Mouse (Mus musculus) midbrain, postnatal 0 days (tissue): ENCODE results near the gene Znrd1. TPM values are rescaled to one million over a fixed set of nuclear protein-coding genes. Genes with fewer than 3 reads are reported as not detected.

ENCODE experiments used
- ATAC-seq: fragments of 200-750 bp; cut with Nextera tagmentation; 2 replicates; pipeline ENCODE4 v1.8.0; 2017; ENCODE audit warnings: moderate number of reproducible peaks, mild to moderate bottlenecking, moderate TSS enrichment, moderate library complexity; ENCODE audit not compliant: low FRiP score
- DNase-seq: peaks from one replicate; pipeline ENCODE4 v3.0.0-alpha.2; 2015; ENCODE audit warnings: low spot score
- H3K27ac ChIP-seq: fragments of 300-500 bp; sonication (generic); 2 replicates; pipeline ENCODE4 v1.5.1; 2014; ENCODE audit warnings: low read depth, mild to moderate bottlenecking, low read length, mixed read lengths
- H3K27me3 ChIP-seq: fragments of 300-500 bp; sonication (generic); 2 replicates; pipeline ENCODE4 v1.6.1; 2014; ENCODE audit warnings: low read length, control low read depth, mixed read lengths; ENCODE audit not compliant: insufficient read depth
- H3K36me3 ChIP-seq: fragments of 300-500 bp; sonication (generic); 2 replicates; pipeline ENCODE4 v1.6.1; 2014; ENCODE audit warnings: low read length, control low read depth, mixed read lengths; ENCODE audit not compliant: insufficient read depth
- H3K4me1 ChIP-seq: fragments of 300-500 bp; sonication (generic); 2 replicates; pipeline ENCODE4 v1.6.1; 2014; ENCODE audit warnings: mild to moderate bottlenecking, control low read depth, antibody characterized with exemption, low read length, mixed read lengths; ENCODE audit not compliant: insufficient read depth
- H3K4me2 ChIP-seq: fragments of 300-500 bp; sonication (generic); 2 replicates; pipeline ENCODE4 v1.6.1; 2014; ENCODE audit warnings: low read depth, mild to moderate bottlenecking, low read length, mixed read lengths; ENCODE audit not compliant: poor library complexity, severe bottlenecking
- H3K4me3 ChIP-seq: fragments of 300-500 bp; sonication (generic); 2 replicates; pipeline ENCODE4 v1.5.1; 2014; ENCODE audit warnings: low read depth, mild to moderate bottlenecking, low read length, moderate library complexity
- H3K9ac ChIP-seq: fragments of 300-500 bp; sonication (generic); replicated peaks from 2 replicates; pipeline ENCODE4 v1.6.1; 2014; ENCODE audit warnings: mild to moderate bottlenecking, low read length, moderate library complexity, mixed read lengths; ENCODE audit not compliant: poor library complexity, severe bottlenecking
- H3K9me3 ChIP-seq: fragments of 300-500 bp; sonication (generic); 2 replicates; pipeline ENCODE4 v1.6.1; 2016; ENCODE audit warnings: low read length, control low read depth
- CTCF ChIP-seq: IDR thresholded peaks from 2 replicates; pipeline ENCODE4 v1.5.1; 2016; ENCODE audit warnings: antibody characterized with exemption, mild to moderate bottlenecking
- WGBS: fragments of 180-500 bp; shearing (Covaris S2); extraction: QIAGEN DNeasy Blood & Tissue Kit; methylation state at CpG from one replicate; pipeline ENCODE4 v1.1.7; 2014; 5-methylcytosine and 5-hydroxymethylcytosine counted together
- polyA plus RNA-seq: library from polyadenylated mRNA; unstranded; fragments of >200 nt; fragmentation: Nextera tagmentation; extraction: Ambion mirVana; gene quantifications from 2 replicates; pipeline ENCODE4 v1.2.1, GENCODE M21; 2015
- total RNA-seq: library from RNA; depleted of rRNA; stranded (reverse); fragments of >200 nt; gene quantifications from 2 replicates; pipeline ENCODE4 v1.2.3, GENCODE M21; 2014; rRNA removed

Gene Znrd1
- total and polyA plus RNA-seq, 2 experiments from 2014 or later, result 31.6 to 43.7 TPM

GRCm38 (mm10) chr17:36908235-36908634, 50.1 kb downstream of the Znrd1 start:
- no peak overlapping the region for H3K4me3 ChIP-seq
- H3K36me3 ChIP-seq, result no peaks in the 10 kb centered on the region
- WGBS, result 50% methylated on average over 1 of the region's 1 CpGs
- TF ChIP-seq CTCF, result no peak
- no peak overlapping the region for H3K9ac ChIP-seq
- ATAC-seq (no peak), DNase-seq (no peak)
- no peak overlapping the region for H3K4me2 ChIP-seq
- no peaks in the 10 kb centered on the region for H3K27me3 ChIP-seq
- no peaks in the 10 kb centered on the region for H3K4me1 ChIP-seq
- H3K27ac ChIP-seq, result no peak overlapping the region
- H3K9me3 ChIP-seq, result no peaks in the 10 kb centered on the region

Other genes starting within 250 kb of the Znrd1 start
- not detected in 2 replicates for gene H2-M10.5, start 185.6 kb downstream of the Znrd1 start, total RNA-seq
- gene H2-M10.5, start 185.6 kb downstream of the Znrd1 start, polyA plus RNA-seq, result not detected in 2 replicates
- not detected in 2 replicates for gene H2-M10.6, start 146.4 kb downstream of the Znrd1 start, total RNA-seq
- not detected in 2 replicates for gene H2-M10.6, start 146.4 kb downstream of the Znrd1 start, polyA plus RNA-seq
- gene Trim26, start 121.4 kb downstream of the Znrd1 start, total RNA-seq, result 29.8 and 31.4 TPM in 2 replicates
- gene Trim26, start 121.4 kb downstream of the Znrd1 start, polyA plus RNA-seq, result 37.9 and 44.3 TPM in 2 replicates
- 0.27 and 0.33 TPM in 2 replicates for gene Trim15, start 91.3 kb downstream of the Znrd1 start, total RNA-seq
- 0.73 and 0.90 TPM in 2 replicates for gene Trim15, start 91.3 kb downstream of the Znrd1 start, polyA plus RNA-seq
- 0.22 and 0.24 TPM in 2 replicates for gene Trim10, start 89.0 kb downstream of the Znrd1 start, total RNA-seq
- 0.16 and 0.17 TPM in 2 replicates for gene Trim10, start 89.0 kb downstream of the Znrd1 start, polyA plus RNA-seq
- gene Trim40, start 68.4 kb downstream of the Znrd1 start, total RNA-seq, result not detected in 2 replicates
- gene Trim40, start 68.4 kb downstream of the Znrd1 start, polyA plus RNA-seq, result 0.19 and 0.25 TPM in 2 replicates
- gene Trim31, start 60.4 kb downstream of the Znrd1 start, total RNA-seq, result not detected in 2 replicates
- not detected in 2 replicates for gene Trim31, start 60.4 kb downstream of the Znrd1 start, polyA plus RNA-seq
- gene Rnf39, start 15.6 kb downstream of the Znrd1 start, total RNA-seq, result 3.9 TPM in 2 replicates
- 2.8 and 3.3 TPM in 2 replicates for gene Rnf39, start 15.6 kb downstream of the Znrd1 start, polyA plus RNA-seq
- 54.0 and 64.5 TPM in 2 replicates for gene Ppp1r11, start 6.8 kb downstream of the Znrd1 start, total RNA-seq
- 143 and 166 TPM in 2 replicates for gene Ppp1r11, start 6.8 kb downstream of the Znrd1 start, polyA plus RNA-seq
- gene Znrd1as, start within 50 bp of the Znrd1 start, total RNA-seq, result 2.1 and 3.5 TPM in 2 replicates
- 2.8 and 3.0 TPM in 2 replicates for gene Znrd1as, start within 50 bp of the Znrd1 start, polyA plus RNA-seq
- gene 2410137M14Rik, start 22.7 kb upstream of the Znrd1 start, total RNA-seq, result not detected in 2 replicates
- gene 2410137M14Rik, start 22.7 kb upstream of the Znrd1 start, polyA plus RNA-seq, result 0.39 and 0.52 TPM in 2 replicates
- gene H2-M5, start 31.0 kb upstream of the Znrd1 start, total RNA-seq, result 2.0 and 4.3 TPM in 2 replicates
- gene H2-M5, start 31.0 kb upstream of the Znrd1 start, polyA plus RNA-seq, result 1.3 and 1.6 TPM in 2 replicates
- gene Zfp57, start 42.6 kb upstream of the Znrd1 start, total RNA-seq, result 140 and 182 TPM in 2 replicates
- gene Zfp57, start 42.6 kb upstream of the Znrd1 start, polyA plus RNA-seq, result 166 and 171 TPM in 2 replicates
- gene Mog, start 64.8 kb upstream of the Znrd1 start, total RNA-seq, result not detected in 2 replicates
- 0.95 and 1.1 TPM in 2 replicates for gene Mog, start 64.8 kb upstream of the Znrd1 start, polyA plus RNA-seq
- gene Gabbr1, start 87.4 kb upstream of the Znrd1 start, total RNA-seq, result 633 and 639 TPM in 2 replicates
- gene Gabbr1, start 87.4 kb upstream of the Znrd1 start, polyA plus RNA-seq, result 111 and 116 TPM in 2 replicates
- gene Olfr90, start 129.9 kb upstream of the Znrd1 start, total RNA-seq, result not detected in 2 replicates
- not detected in 2 replicates for gene Olfr90, start 129.9 kb upstream of the Znrd1 start, polyA plus RNA-seq
- not detected in 2 replicates for gene Olfr91, start 139.7 kb upstream of the Znrd1 start, total RNA-seq
- not detected in 2 replicates for gene Olfr91, start 139.7 kb upstream of the Znrd1 start, polyA plus RNA-seq
- not detected in 2 replicates for gene Olfr92, start 161.5 kb upstream of the Znrd1 start, total RNA-seq
- gene Olfr92, start 161.5 kb upstream of the Znrd1 start, polyA plus RNA-seq, result not detected in 2 replicates
- gene Olfr93, start 202.9 kb upstream of the Znrd1 start, total RNA-seq, result not detected in 2 replicates
- gene Olfr93, start 202.9 kb upstream of the Znrd1 start, polyA plus RNA-seq, result not detected in 2 replicates
- gene Ubd, start 235.3 kb upstream of the Znrd1 start, total RNA-seq, result not detected in 2 replicates
- gene Ubd, start 235.3 kb upstream of the Znrd1 start, polyA plus RNA-seq, result not detected in 2 replicates
- not detected in 2 replicates for gene Olfr94, start 242.4 kb upstream of the Znrd1 start, total RNA-seq
- gene Olfr94, start 242.4 kb upstream of the Znrd1 start, polyA plus RNA-seq, result not detected in 2 replicates